Mouse (Mus musculus): ENCODE results near the gene Rbfox2.

- TF ChIP-seq ZNF384 (IDR thresholded peaks at IDR 0.05; ENCODE audit: low read depth, low read length) (no peak), MYC (IDR thresholded peaks at IDR 0.05; ENCODE audit: low read depth, low read length) (no peak), CTCF (conservative IDR thresholded peaks at IDR 0.05 in 1 of 2, IDR thresholded peaks at IDR 0.05 in 1 of 2; ENCODE audit: low read depth in 2 of 2, low read length in 2 of 2) (no peak), HCFC1 (IDR thresholded peaks at IDR 0.05; ENCODE audit: low read depth, low read length) (no peak), POLR2A (IDR thresholded peaks at IDR 0.05; ENCODE audit: low read depth, low read length) (no peak), EP300 (IDR thresholded peaks at IDR 0.05; ENCODE audit: low read length) (no peak), CHD1 (IDR thresholded peaks at IDR 0.05; ENCODE audit: low read depth, low read length) (no peak), E2F4 (IDR thresholded peaks at IDR 0.05; ENCODE audit: insufficient replicate concordance, low read depth, low read length) (no peak)
Measured at GRCm38 (mm10) chr15:77150424-77150841, 156.4 kb downstream of the Rbfox2 start.
